ENCODE assay signal across 17 mouse cellular contexts in genomic region chr10:123084900-123085641, GRCm38 (mm10). TPM values are rescaled to one million over a fixed set of nuclear protein-coding genes. Genes with fewer than 3 reads are reported as not detected.
DNase-seq lines count a peak whose midpoint lies in the region; ATAC-seq lines count a peak whose summit lies in the region.
"Had no signal": no experiment of that assay in that cellular context is flagged by ENCODE, and none has a peak within 500 bp of the region (broad histone marks: within the 10 kb centered on the region; RNA-seq: fewer than 3 reads in every experiment).

No protein-coding gene starts in this region.

- H3K4me3 ChIP-seq in liver, embryonic 11.5 days (ENCODE audit: low read depth, low read length) = no peak overlapping the region
- H3K4me3 ChIP-seq in neural tube, embryonic 15.5 days (replicated peaks) = no peak overlapping the region
- H3K4me3 ChIP-seq: embryonic facial prominence, embryonic 13.5 days; hindbrain, embryonic 12.5 days; limb, embryonic 15.5 days had no signal

- no peaks in the 10 kb centered on the region for H3K9me3 ChIP-seq in liver, embryonic 11.5 days (ENCODE audit: control insufficient read depth, low read length)
- no peaks in the 10 kb centered on the region for H3K9me3 ChIP-seq in neural tube, embryonic 15.5 days (replicated peaks)
- H3K9me3 ChIP-seq: embryonic facial prominence, embryonic 13.5 days; hindbrain, embryonic 12.5 days; limb, embryonic 15.5 days had no signal

- H3K27me3 ChIP-seq in liver, embryonic 11.5 days (replicated peaks; ENCODE audit: control insufficient read depth, insufficient read depth, low read length) = no peaks in the 10 kb centered on the region
- no peaks in the 10 kb centered on the region for H3K27me3 ChIP-seq in neural tube, embryonic 15.5 days (replicated peaks)
- H3K27me3 ChIP-seq: embryonic facial prominence, embryonic 13.5 days; limb, embryonic 15.5 days had no signal

- H3K9ac ChIP-seq in liver, embryonic 11.5 days (ENCODE audit: low read depth, low read length) = no peak overlapping the region
- H3K9ac ChIP-seq in neural tube, embryonic 15.5 days (replicated peaks) = no peak overlapping the region; the same call in 1 of the 2 replicates
- H3K9ac ChIP-seq: embryonic facial prominence, embryonic 13.5 days; hindbrain, embryonic 12.5 days; limb, embryonic 15.5 days had no signal

- peak; percentile 33 to 52 for DNase-seq in heart, adult 9 months (ENCODE audit: low spot score in 2 of 2)
- no peak for DNase-seq in heart, postnatal 25 days (ENCODE audit: low spot score)
- peak; percentile 28 for DNase-seq in liver, embryonic 11.5 days (ENCODE audit: low spot score)
- no peak for DNase-seq in liver
- no peak for DNase-seq in spleen, postnatal 36 days (ENCODE audit: low spot score in 2 of 2)
- no peak for DNase-seq in cerebellum, adult 9-10 months
- DNase-seq: cerebellum, adult 9-11 months; midbrain, embryonic 14.5 days; right cerebral cortex, postnatal 4 days had no signal

- ATAC-seq in liver, embryonic 11.5 days (replicated peaks; ENCODE audit: low FRiP score) = no peak
- ATAC-seq in common myeloid progenitor, adult 5-6 weeks (replicated peaks; ENCODE audit: low read depth, poor library complexity, severe bottlenecking) = peak; percentile 90
- no peak; the same call in 1 of the 2 replicates for ATAC-seq in neural tube, embryonic 15.5 days (ENCODE audit: low FRiP score)
- ATAC-seq: CD4-positive, CD25-positive, alpha-beta regulatory T cell, adult 4 months; lung, postnatal 0 days had no signal

- no peak overlapping the region for H3K4me2 ChIP-seq in liver, embryonic 11.5 days
- H3K4me2 ChIP-seq in neural tube, embryonic 15.5 days = no peak overlapping the region
- H3K4me2 ChIP-seq: embryonic facial prominence, embryonic 13.5 days; hindbrain, embryonic 12.5 days; limb, embryonic 15.5 days had no signal

- H3K27ac ChIP-seq in liver, embryonic 11.5 days (ENCODE audit: low read depth, low read length) = no peak overlapping the region
- H3K27ac ChIP-seq in neural tube, embryonic 15.5 days (replicated peaks) = peak overlapping the region; percentile 60
- H3K27ac ChIP-seq: embryonic facial prominence, embryonic 13.5 days; hindbrain, embryonic 12.5 days; kidney, postnatal 0 days; limb, embryonic 15.5 days had no signal

- no peaks in the 10 kb centered on the region for H3K4me1 ChIP-seq in liver, embryonic 11.5 days (replicated peaks; ENCODE audit: control insufficient read depth, insufficient read depth, low read length)
- 0 out of 2 replicates have a peak, but pooled peaks cover 5% of the 10 kb centered on the region for H3K4me1 ChIP-seq in neural tube, embryonic 15.5 days
- H3K4me1 ChIP-seq: embryonic facial prominence, embryonic 13.5 days; hindbrain, embryonic 12.5 days had no signal

- no peaks in the 10 kb centered on the region for H3K36me3 ChIP-seq in liver, embryonic 11.5 days (ENCODE audit: control insufficient read depth, insufficient read depth, low read length)
- H3K36me3 ChIP-seq in neural tube, embryonic 15.5 days = no peaks in the 10 kb centered on the region
- H3K36me3 ChIP-seq: embryonic facial prominence, embryonic 13.5 days; hindbrain, embryonic 12.5 days; limb, embryonic 15.5 days had no signal

- WGBS in liver, embryonic 11.5 days = 55% methylated on average over 10 of the region's 10 CpGs
- WGBS in neural tube, embryonic 15.5 days = 14% methylated on average over 10 of the region's 10 CpGs

- intact Hi-C loops in heart, postnatal 25 days (cut with DNase I) = no loop called here

RNA-seq across cellular contexts. Expression of gene Mon2, which starts 8.8 kb away (rescaled TPM):
- 10 to 100 TPM; 38.1 to 38.4 TPM for total RNA-seq in heart, postnatal 25 days (2021)
- polyA plus RNA-seq in liver, embryonic 11.5 days (2014; fragmentation: Nextera tagmentation; extraction: Ambion mirVana) = 17.9 and 19.3 TPM in 2 replicates
- 34.9 and 38.1 TPM in 2 replicates for total RNA-seq in common myeloid progenitor, adult 5-6 weeks (2017)
- polyA plus RNA-seq in neural tube, embryonic 15.5 days (2015; fragmentation: Nextera tagmentation; extraction: Ambion mirVana) = 21.0 and 22.8 TPM in 2 replicates

Comparison
In these comparisons a context has a peak if more than half of its experiments do, and no peak if none do; other contexts are left out.
1. DNase-seq: peak in heart, adult 9 months (2 of 2) and liver, embryonic 11.5 days (single experiment); none in heart, postnatal 25 days (single experiment), liver (single experiment), spleen, postnatal 36 days (0 of 2) and cerebellum, adult 9-10 months (single experiment).